In the genomic region with DNA sequence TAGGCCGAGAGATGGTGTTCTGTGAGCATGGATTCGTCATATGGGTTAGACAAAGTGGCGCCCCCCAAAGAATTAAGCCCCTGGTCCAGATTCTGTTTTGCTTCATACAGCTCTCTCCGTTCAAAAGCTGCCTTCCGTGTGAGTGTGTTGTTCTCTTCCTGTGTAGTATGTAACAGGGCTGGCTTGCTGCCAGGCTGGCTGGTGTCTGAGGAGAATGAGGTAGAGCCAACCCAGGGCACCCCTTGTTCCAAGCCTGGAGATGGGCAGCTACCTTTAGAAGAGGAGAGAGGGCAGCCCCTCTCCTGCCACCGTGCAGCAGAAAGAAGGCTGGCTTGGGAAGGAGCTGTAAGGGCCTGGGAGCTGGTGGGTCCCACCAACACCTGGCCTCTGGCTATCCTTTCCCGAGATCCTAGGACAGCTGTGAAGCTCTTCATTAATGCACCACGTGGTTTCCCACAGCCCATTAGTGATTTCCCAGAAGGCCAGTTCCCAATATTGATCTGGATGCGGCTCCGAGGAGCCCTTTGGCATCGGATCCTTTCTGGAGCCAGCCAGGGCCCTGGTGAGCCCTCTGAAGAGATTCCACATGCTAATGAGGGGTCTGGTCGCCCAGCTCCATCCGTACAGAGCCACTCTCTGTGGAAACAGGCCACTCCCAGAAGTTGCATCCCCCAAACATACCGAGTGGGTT, we compare ENCODE assay signal across 8 mouse cellular contexts. TPM values are rescaled to one million over a fixed set of nuclear protein-coding genes. Genes with fewer than 3 reads are reported as not detected.
DNase-seq lines count a peak whose midpoint lies in the region; ATAC-seq and TF ChIP-seq lines count a peak whose summit lies in the region.
"Had no signal": no experiment of that assay in that cellular context is flagged by ENCODE, and none has a peak within 500 bp of the region (broad histone marks: within the 10 kb centered on the region; RNA-seq: fewer than 3 reads in every experiment).

No protein-coding gene starts in this region.

- whole genome bisulfite sequencing in intestine, embryonic 15.5 days = 61% methylated on average over 14 of the region's 14 CpGs
- 67% methylated on average over 14 of the region's 14 CpGs for WGBS in intestine, postnatal 0 days
- 70% methylated on average over 14 of the region's 14 CpGs for WGBS in bone marrow, adult 2 months
- 74% methylated on average over 14 of the region's 14 CpGs for WGBS in midbrain, embryonic 11.5 days

- TF ChIP-seq CTCF in intestine, postnatal 0 days (IDR thresholded peaks at IDR 0.05; ENCODE audit: low read depth) = no peak
- TF ChIP-seq CTCF in bone marrow, adult 2 months (IDR thresholded peaks at IDR 0.05; ENCODE audit: control insufficient read depth, insufficient read depth, low read length) = no peak

- H3K9ac ChIP-seq in intestine, embryonic 15.5 days = no peak overlapping the region
- no peak overlapping the region for H3K9ac ChIP-seq in intestine, postnatal 0 days (ENCODE audit: low read depth, low read length)
- no peak overlapping the region for H3K9ac ChIP-seq in midbrain, embryonic 11.5 days (ENCODE audit: low read length)

- DNase-seq in MN1 (ENCODE audit: low spot score) (peak; percentile 35), adipocyte (ENCODE audit: low spot score) (no peak)
- peak; percentile 82 for DNase-seq in midbrain, embryonic 11.5 days (ENCODE audit: low spot score, missing footprints)
- DNase-seq in spleen, adult 12 weeks (ENCODE audit: low spot score) = no peak
- DNase-seq: heart, adult 18-20 months had no signal

- no peak overlapping the region for H3K27ac ChIP-seq in intestine, embryonic 15.5 days
- no peak overlapping the region for H3K27ac ChIP-seq in intestine, postnatal 0 days (ENCODE audit: low read depth, low read length)
- peak overlapping the region; percentile 17; the same call in 1 of the 2 replicates for H3K27ac ChIP-seq in bone marrow, adult 2 months (ENCODE audit: control insufficient read depth, insufficient read depth, low read depth, low read length, poor library complexity)
- no peak overlapping the region for H3K27ac ChIP-seq in midbrain, embryonic 11.5 days (ENCODE audit: low read depth, low read length)

- no peaks in the 10 kb centered on the region for H3K36me3 ChIP-seq in intestine, embryonic 15.5 days
- H3K36me3 ChIP-seq in intestine, postnatal 0 days (ENCODE audit: control insufficient read depth, insufficient read depth) = no peaks in the 10 kb centered on the region
- no peaks in the 10 kb centered on the region for H3K36me3 ChIP-seq in midbrain, embryonic 11.5 days (ENCODE audit: control insufficient read depth, insufficient read depth, low read length)

- no peak for TF ChIP-seq POLR2A in bone marrow, adult 2 months (IDR thresholded peaks at IDR 0.05; ENCODE audit: borderline replicate concordance, control insufficient read depth, low read depth, low read length)

- H3K27me3 ChIP-seq in intestine, embryonic 15.5 days (replicated peaks) = no peaks in the 10 kb centered on the region
- no peaks in the 10 kb centered on the region for H3K27me3 ChIP-seq in intestine, postnatal 0 days (replicated peaks; ENCODE audit: control insufficient read depth, insufficient read depth, low read length)
- no peaks in the 10 kb centered on the region for H3K27me3 ChIP-seq in midbrain, embryonic 11.5 days (ENCODE audit: control insufficient read depth, insufficient read depth, low read length)

- peak; percentile 27; the same call in 1 of the 2 replicates for ATAC-seq in intestine, embryonic 15.5 days
- ATAC-seq in intestine, postnatal 0 days = no peak
- ATAC-seq in midbrain, embryonic 11.5 days (ENCODE audit: low FRiP score) = peak; percentile 44; the same call in 1 of the 2 replicates

- H3K9me3 ChIP-seq in intestine, embryonic 15.5 days = no peaks in the 10 kb centered on the region
- peaks cover 3% of the 10 kb centered on the region; the same call in 1 of the 2 replicates for H3K9me3 ChIP-seq in intestine, postnatal 0 days (ENCODE audit: control insufficient read depth)
- H3K9me3 ChIP-seq in midbrain, embryonic 11.5 days (ENCODE audit: control insufficient read depth, low read length) = no peaks in the 10 kb centered on the region

- H3K4me3 ChIP-seq in intestine, embryonic 15.5 days (replicated peaks) = no peak overlapping the region
- H3K4me3 ChIP-seq in intestine, postnatal 0 days (ENCODE audit: low read depth, low read length) = no peak overlapping the region
- no peak overlapping the region for H3K4me3 ChIP-seq in bone marrow, adult 2 months (replicated peaks; ENCODE audit: control insufficient read depth, low read depth, low read length)
- H3K4me3 ChIP-seq in midbrain, embryonic 11.5 days (ENCODE audit: low read depth, low read length) = no peak overlapping the region

- H3K4me1 ChIP-seq in intestine, embryonic 15.5 days (replicated peaks) = peaks cover 5% of the 10 kb centered on the region; the same call in 1 of the 2 replicates
- no peaks in the 10 kb centered on the region for H3K4me1 ChIP-seq in intestine, postnatal 0 days (replicated peaks; ENCODE audit: control insufficient read depth, insufficient read depth, low read length)
- peaks cover 20% of the 10 kb centered on the region for H3K4me1 ChIP-seq in bone marrow, adult 2 months (ENCODE audit: control insufficient read depth, insufficient read depth, low read length)
- no peaks in the 10 kb centered on the region for H3K4me1 ChIP-seq in midbrain, embryonic 11.5 days (ENCODE audit: control insufficient read depth, insufficient read depth, low read length)

- no peak overlapping the region for H3K4me2 ChIP-seq in intestine, embryonic 15.5 days (replicated peaks)
- H3K4me2 ChIP-seq in intestine, postnatal 0 days (replicated peaks; ENCODE audit: low read depth) = no peak overlapping the region
- no peak overlapping the region for H3K4me2 ChIP-seq in midbrain, embryonic 11.5 days

RNA-seq across cellular contexts. Expression of a gene that starts 19.5 kb away (rescaled TPM):
- 71.6 and 75.9 TPM in 2 replicates for polyA plus RNA-seq in intestine, embryonic 15.5 days (2015; fragmentation: Nextera tagmentation; extraction: Ambion mirVana)
- 65.4 and 78.2 TPM in 2 replicates for polyA plus RNA-seq in intestine, postnatal 0 days (2015; fragmentation: Nextera tagmentation; extraction: Ambion mirVana)
- 55.1 and 57.9 TPM in 2 replicates for polyA plus RNA-seq in bone marrow, adult 2 months (2011; ENCODE audit: insufficient read depth, insufficient read length, low replicate concordance, missing spikeins)
- polyA plus RNA-seq in midbrain, embryonic 11.5 days (2014; fragmentation: Nextera tagmentation; extraction: Ambion mirVana) = 1.7 and 2.8 TPM in 2 replicates

Comparison
In these comparisons a context has a peak if more than half of its experiments do, and no peak if none do; other contexts are left out.
1. DNase-seq: peak in MN1 (single experiment) and midbrain, embryonic 11.5 days (single experiment); none in spleen, adult 12 weeks (single experiment) and adipocyte (single experiment).
2. RNA of a gene that starts 19.5 kb away (polyA plus RNA-seq): 71.6 to 75.9 TPM in intestine, embryonic 15.5 days, 65.4 to 78.2 TPM in intestine, postnatal 0 days and 55.1 to 57.9 TPM in bone marrow, adult 2 months; 1.7 to 2.8 TPM in midbrain, embryonic 11.5 days; every median in the first group is over 10 times any median in the second.